Mouse (Mus musculus) embryo, embryonic 11.5 days (tissue): ENCODE data around the gene S100a6.

Experiments
- DNase-seq: peaks from one replicate; pipeline ENCODE4 v3.0.0-alpha.2; 2012; ENCODE audit warnings: low read depth, low spot score

The S100a6 gene

GRCm38 (mm10) chr3:90612728-90613291 is at the start of gene S100a6:
Gene S100a6 (plus strand): TSS chr3:90612882.
- DNase-seq, result peak; percentile 43

DNA sequence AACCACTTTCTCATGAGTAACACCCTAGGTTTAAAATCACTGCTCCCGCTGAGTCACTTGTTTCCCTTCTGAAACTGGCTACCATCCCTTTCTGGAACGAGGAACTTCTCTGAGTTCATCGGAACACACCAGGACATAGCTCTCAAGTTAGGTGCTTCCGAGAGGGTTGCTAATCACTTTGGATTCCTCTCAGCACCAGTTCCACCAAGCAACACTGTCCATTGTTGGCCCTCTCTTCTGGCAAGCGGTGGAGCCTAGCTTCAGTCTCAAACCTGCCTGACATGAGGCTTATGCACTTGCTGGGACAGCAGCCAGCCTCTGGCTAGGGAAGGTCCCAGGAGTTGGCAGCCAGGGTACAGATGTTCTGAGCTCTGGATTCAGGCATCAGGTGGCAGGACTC is 38.0 kb upstream of the S100a6 start:
- no peak for DNase-seq

GRCm38 (mm10) chr3:90575320-90575719 is 37.4 kb upstream of the S100a6 start:
- DNase-seq, result no peak

DNA sequence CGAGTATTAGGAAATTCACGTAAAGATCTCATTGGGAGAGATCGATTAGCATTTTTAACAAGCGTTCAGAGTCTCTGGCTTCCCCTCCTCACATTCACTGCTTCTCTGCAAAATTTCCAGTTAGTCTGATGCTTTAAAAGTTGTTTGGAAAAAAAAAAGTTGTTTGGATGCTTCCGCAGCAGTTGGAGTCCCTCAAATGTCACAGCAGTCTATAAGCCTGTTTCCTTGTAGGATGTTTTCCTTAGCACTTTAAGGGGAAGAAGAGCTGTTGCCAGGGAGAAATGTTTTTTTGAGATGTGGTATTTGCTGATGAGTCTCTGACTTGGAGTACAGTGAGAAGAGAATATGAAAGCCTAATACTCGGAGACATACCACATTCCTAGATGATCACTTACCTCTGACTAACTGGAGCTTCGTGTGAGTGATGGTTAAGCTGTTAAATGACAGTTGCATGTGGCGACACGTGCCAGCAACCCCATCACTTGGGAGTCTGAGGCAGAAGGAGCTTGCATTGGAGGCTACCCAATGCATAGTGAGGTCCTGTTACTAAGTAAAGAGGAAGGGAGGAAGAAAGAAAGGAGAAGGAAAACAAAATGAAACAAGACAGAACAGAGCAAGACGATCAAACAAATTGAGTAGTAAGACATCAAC is 36.2 kb upstream of the S100a6 start:
- no peak for DNase-seq

- no peak for DNase-seq
Observed at GRCm38 (mm10) chr3:90579433-90579832, 33.2 kb upstream of the S100a6 start.

DNA sequence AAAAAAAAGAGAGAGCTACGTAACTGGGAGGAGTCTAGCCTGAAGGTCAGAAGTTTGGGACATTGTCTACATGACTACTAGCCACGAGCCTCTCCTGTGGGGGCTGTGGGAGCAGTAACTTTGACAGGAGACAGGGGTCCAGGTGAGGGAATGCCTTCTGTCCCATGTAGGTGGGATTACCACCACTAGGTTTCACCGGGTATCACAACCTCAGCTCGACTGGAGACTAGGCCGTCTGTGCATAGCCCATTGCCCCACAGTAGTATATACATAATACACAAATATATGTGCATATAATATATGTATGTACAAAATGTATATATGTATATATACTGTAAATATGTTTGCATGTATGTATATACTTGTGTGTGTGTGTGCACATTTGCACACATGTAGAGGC is 31.5 kb upstream of the S100a6 start:
- DNase-seq, result no peak

DNA sequence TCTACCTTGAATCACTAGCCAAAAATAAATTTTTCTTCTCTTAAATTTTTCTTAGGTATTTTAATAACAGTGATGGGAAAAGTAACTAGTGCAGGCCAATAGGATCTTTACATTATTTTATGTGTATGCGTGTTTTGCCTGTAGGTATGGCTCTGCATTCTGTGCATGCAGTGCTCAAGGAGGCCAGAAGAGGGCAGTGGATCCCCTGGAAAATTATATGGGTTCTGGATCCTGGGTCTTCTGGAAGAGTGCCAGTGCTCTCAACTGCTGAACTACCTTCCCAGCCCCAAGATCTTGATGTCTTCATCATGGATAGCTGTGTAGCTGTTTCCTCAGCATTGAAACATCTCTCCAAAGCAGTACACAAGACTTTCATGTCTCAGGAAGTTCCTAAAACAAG is 30.5 kb upstream of the S100a6 start:
- no peak for DNase-seq

GRCm38 (mm10) chr3:90582556-90582955 is 30.1 kb upstream of the S100a6 start:
- DNase-seq, result no peak

- no peak for DNase-seq
Observed at GRCm38 (mm10) chr3:90583893-90584292, 28.8 kb upstream of the S100a6 start.

DNA sequence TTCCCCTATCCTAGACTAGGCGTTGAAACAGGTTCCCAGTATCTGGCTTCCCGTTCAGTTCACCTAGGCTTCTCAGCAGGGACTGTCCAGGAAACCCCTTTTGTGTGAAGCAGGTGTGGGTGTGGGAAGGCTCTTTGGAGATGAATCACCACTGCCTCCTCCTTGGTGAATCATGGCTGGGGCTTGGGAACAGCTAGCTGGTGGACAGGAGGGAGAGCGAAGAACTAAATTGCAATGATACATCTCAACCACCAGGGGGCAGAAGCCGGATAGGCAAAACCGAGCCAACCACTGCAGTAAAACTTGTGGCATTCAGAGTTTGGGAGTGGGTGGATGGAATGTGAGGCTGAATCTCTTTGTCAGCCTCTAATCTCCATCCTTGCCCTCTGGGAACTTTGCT is 27.1 kb upstream of the S100a6 start:
- peak; percentile 66 for DNase-seq

- no peak for DNase-seq
Observed at GRCm38 (mm10) chr3:90586016-90586643, 26.6 kb upstream of the S100a6 start.

GRCm38 (mm10) chr3:90586906-90587305 is 25.8 kb upstream of the S100a6 start:
- DNase-seq, result no peak

- no peak for DNase-seq
Observed at GRCm38 (mm10) chr3:90587361-90588101, 25.2 kb upstream of the S100a6 start.

GRCm38 (mm10) chr3:90589390-90589789 is 23.3 kb upstream of the S100a6 start:
- DNase-seq, result no peak

DNA sequence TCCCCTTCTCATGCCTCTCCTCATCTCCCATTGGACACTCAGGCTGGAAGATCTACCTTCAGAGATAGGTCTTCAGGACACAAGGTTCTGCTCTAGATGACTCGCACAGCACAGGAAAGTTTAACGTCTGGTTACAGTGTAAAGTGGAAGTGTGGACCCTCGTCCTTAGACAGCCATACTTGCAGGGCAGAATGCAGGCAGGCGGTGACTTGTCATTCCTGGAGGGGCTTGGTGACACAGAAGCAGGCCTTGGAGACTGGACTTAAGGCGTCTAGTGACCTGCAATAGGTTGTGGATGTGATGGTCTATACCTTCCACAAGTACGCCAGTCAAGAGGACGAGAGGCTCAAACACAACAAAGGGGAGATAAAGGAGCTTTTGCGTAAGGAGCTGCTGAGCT is 22.7 kb upstream of the S100a6 start, which contains the start of gene S100a2:
TSS of gene S100a2 (plus strand) at position 301 of the 400 bp plus-strand sequence.
- no peak for DNase-seq

GRCm38 (mm10) chr3:90594466-90594865 is 18.2 kb upstream of the S100a6 start:
- no peak for DNase-seq

GRCm38 (mm10) chr3:90595556-90595955 is 17.1 kb upstream of the S100a6 start:
- no peak for DNase-seq

- no peak for DNase-seq
Observed at GRCm38 (mm10) chr3:90596810-90597209, 15.9 kb upstream of the S100a6 start.

DNA sequence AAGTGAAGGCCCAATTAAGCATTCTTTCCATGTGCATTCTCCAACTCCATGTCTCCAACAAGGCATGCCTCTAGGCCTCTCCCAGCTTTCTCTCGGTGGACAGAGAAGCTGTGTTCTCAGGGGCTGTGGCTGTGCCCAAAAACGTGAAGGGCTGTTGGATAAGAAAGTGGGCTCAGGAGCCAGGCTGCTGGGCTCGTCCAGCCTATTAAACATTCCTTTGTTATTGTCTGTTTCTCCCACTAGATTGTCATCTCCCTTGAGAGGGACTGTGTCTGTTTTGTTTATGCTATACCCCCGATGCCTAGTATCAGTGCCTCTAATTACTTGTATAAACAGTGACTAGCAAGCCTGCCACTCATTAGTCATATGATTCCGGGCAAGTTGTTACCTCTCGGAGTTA is 14.9 kb upstream of the S100a6 start:
- no peak for DNase-seq

GRCm38 (mm10) chr3:90598212-90598611 is 14.5 kb upstream of the S100a6 start:
- DNase-seq, result no peak

- DNase-seq, result no peak
Observed at GRCm38 (mm10) chr3:90599401-90599800, 13.3 kb upstream of the S100a6 start.

DNA sequence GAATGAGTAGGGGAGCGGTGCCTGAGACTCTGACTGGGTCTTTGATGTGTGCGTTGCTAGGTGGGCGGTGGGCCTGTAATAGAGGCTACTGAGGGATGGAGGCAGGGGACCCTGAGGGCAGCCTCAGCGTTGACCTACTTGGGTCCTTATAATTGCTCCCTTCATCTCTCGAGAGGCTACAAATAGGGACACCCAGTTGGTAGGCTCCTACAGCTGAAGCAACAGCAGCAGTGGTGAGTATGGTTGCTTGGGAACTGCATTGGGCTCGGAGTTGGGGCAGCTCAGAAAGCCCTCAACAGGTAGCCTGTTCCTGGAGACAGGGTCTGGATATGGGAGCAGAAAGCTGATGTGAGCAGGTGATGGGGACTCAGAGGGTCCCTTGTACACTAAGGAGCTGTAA is 12.6 kb upstream of the S100a6 start:
- DNase-seq, result no peak
